Mouse (Mus musculus): ENCODE results near the gene Gm3045. TPM values are rescaled to one million over a fixed set of nuclear protein-coding genes. Genes with fewer than 3 reads are reported as not detected.

Gm3045 gene
- polyA plus RNA-seq, 1 experiment from 2014 or later: not detected

DNA sequence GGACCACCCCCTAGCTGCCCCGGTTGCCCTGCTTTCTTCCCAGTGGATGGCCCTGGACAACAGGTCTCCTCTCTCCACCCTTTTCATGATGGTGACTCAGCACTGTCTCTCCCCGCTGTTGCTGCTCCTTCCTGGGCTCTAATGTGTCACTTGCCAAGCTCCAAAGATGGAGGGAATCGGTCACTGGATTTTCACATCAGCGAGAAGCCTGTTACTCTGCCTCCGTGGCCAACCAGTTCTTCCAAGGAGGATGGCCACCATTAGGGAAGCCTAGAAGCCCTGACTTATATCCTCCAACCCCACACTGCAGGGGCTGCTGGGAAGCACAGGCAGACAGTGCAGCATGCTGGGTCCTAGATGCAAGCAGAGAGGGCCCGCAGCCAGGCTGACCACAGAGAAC lies 44.8 kb downstream of the Gm3045 start:
- no peak overlapping the region for H3K4me3 ChIP-seq (replicated peaks)
- H3K4me1 ChIP-seq (replicated peaks): no peaks in the 10 kb centered on the region
- no peak overlapping the region for H3K9ac ChIP-seq
- no peaks in the 10 kb centered on the region for H3K9me3 ChIP-seq (replicated peaks)
- no peak for ATAC-seq (ENCODE audit: insufficient read depth)
- 66% methylated on average over 6 of the region's 6 CpGs for WGBS (ENCODE audit: insufficient replicate concordance)
- no peak overlapping the region for H3K27ac ChIP-seq (replicated peaks)
- H3K36me3 ChIP-seq (replicated peaks): no peaks in the 10 kb centered on the region
- no peaks in the 10 kb centered on the region for H3K27me3 ChIP-seq
- H3K4me2 ChIP-seq: no peak overlapping the region

DNA sequence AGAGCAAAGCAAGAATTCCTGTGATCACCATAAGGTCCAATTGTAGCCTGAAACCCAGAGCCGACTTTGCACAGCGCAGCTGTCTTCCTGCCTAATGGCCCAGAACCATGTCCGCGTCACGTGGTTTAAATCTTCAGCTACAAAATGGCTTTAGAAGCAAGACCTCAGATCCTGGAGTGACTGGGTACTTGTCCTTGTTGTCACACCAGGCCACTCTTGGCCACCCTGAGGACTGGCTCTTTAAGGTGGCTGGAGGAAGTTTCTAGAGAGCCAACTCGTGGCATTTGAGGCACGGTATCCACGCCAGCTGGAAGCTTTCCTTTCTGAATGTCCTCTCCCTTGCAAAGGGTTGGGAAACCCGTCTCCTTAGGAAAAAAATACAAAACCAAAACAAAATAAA lies 45.6 kb downstream of the Gm3045 start:
- Histone ChIP-seq H3K4me2 (no peak overlapping the region), H3K27ac (replicated peaks) (no peak overlapping the region), H3K9me3 (replicated peaks) (no peaks in the 10 kb centered on the region), H3K4me3 (replicated peaks) (no peak overlapping the region), H3K27me3 (no peaks in the 10 kb centered on the region), H3K36me3 (replicated peaks) (no peaks in the 10 kb centered on the region), H3K4me1 (replicated peaks) (no peaks in the 10 kb centered on the region), H3K9ac (no peak overlapping the region)
- no peak for ATAC-seq (ENCODE audit: insufficient read depth)
- 71% methylated on average over 9 of the region's 9 CpGs for WGBS (ENCODE audit: insufficient replicate concordance)

DNA sequence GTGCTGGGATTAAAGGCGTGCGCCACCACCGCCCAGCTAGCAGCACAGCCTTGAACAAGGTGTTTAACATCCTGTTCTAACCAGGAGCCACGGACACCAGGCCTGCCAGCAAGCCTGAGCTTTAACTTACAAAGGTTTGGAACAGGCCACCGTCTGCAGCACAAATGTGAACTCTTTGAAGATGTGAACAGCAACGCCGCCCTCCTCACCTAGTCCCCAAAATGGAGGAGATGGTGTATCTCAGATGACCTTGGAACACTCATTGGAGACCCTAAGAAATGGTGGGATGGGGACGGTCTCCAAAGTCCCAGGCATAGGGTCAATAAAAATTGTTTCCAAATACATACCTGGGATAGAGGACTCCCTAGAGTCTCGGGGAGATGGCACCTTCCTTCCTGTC lies 46.3 kb downstream of the Gm3045 start:
- Histone ChIP-seq H3K4me2 (no peak overlapping the region), H3K9me3 (replicated peaks) (no peaks in the 10 kb centered on the region), H3K36me3 (replicated peaks) (no peaks in the 10 kb centered on the region), H3K4me3 (replicated peaks) (no peak overlapping the region), H3K9ac (no peak overlapping the region), H3K27me3 (no peaks in the 10 kb centered on the region), H3K4me1 (replicated peaks) (peaks cover 3% of the 10 kb centered on the region; the same call in 1 of the 2 replicates), H3K27ac (replicated peaks) (no peak overlapping the region)
- ATAC-seq (ENCODE audit: insufficient read depth): no peak
- WGBS (ENCODE audit: insufficient replicate concordance): 71% methylated on average over 9 of the region's 9 CpGs

DNA sequence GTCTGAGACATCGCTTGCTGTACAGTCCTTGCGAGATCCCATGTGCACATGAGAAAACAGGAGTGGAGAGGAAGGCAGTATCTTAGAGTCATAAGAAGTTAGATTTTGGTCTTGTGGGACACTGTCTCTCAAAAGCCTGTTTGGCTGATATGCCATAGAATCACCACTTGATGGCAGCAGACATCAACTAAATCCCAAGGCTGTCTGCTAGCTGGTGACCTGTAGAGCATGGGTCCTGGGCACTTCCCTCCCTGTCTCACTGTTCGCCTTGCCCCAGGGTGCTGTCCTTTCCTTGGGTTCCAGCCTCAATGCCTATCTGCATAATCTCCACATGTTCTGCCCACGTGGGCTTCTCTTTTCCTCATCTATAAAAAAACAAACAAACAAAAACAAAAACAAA lies 49.0 kb downstream of the Gm3045 start:
- no peak overlapping the region for H3K4me2 ChIP-seq
- no peak overlapping the region for H3K9ac ChIP-seq
- H3K36me3 ChIP-seq (replicated peaks): no peaks in the 10 kb centered on the region
- WGBS (ENCODE audit: insufficient replicate concordance): 34% methylated on average over 4 of the region's 4 CpGs
- no peak for ATAC-seq (ENCODE audit: insufficient read depth)
- H3K9me3 ChIP-seq (replicated peaks): no peaks in the 10 kb centered on the region
- no peaks in the 10 kb centered on the region for H3K27me3 ChIP-seq
- H3K4me1 ChIP-seq (replicated peaks): peaks cover 3% of the 10 kb centered on the region; the same call in 1 of the 2 replicates
- no peak overlapping the region for H3K27ac ChIP-seq (replicated peaks)
- H3K4me3 ChIP-seq (replicated peaks): no peak overlapping the region

DNA sequence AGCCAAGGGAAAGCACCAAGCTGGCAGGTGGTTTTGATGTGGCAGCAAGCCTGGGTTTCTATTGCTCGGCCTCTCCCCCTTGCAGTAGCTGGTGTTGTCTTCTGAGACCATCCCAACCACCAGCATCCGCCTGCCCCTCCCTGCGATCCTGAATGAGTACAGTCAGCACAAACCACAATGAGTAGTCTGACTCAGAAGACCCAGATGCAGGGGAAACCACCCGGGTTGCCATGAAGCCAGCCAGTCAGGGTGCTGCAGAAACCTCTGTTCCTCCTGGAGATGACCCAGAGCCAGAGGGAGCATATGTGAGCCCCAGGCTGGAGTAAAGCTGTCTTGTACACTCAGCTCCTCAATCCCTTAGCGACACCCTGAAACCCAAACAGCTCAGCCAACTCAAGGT lies 50.4 kb downstream of the Gm3045 start:
- Histone ChIP-seq H3K4me1 (replicated peaks) (peaks cover 3% of the 10 kb centered on the region; the same call in 1 of the 2 replicates), H3K9ac (no peak overlapping the region), H3K4me3 (replicated peaks) (no peak overlapping the region), H3K9me3 (replicated peaks) (no peaks in the 10 kb centered on the region), H3K36me3 (replicated peaks) (no peaks in the 10 kb centered on the region), H3K27me3 (no peaks in the 10 kb centered on the region), H3K27ac (replicated peaks) (no peak overlapping the region), H3K4me2 (no peak overlapping the region)
- no peak for ATAC-seq (ENCODE audit: insufficient read depth)
- 42% methylated on average over 5 of the region's 5 CpGs for WGBS (ENCODE audit: insufficient replicate concordance)

DNA sequence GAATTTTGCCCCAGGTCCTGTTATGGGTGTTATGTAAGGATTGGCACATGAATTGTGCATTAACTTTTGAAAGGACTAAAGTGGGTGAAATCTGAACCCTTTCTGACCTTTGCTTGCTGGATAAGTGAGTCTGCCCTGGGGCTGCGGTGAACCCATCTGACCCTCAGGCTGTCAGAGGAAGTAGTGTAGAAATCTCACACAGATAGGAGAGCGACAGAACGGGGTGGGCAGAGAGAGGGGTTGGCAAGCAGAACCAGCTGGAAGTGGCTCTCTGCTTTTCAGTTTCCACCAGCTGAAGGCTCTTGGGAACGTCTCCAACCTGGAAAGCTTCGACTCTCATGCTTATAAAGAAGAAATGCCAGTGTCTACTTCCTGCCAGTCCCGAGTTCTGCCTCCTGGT lies 50.9 kb downstream of the Gm3045 start:
- WGBS (ENCODE audit: insufficient replicate concordance): 27% methylated on average over 6 of the region's 6 CpGs
- H3K4me3 ChIP-seq (replicated peaks): no peak overlapping the region
- no peaks in the 10 kb centered on the region for H3K9me3 ChIP-seq (replicated peaks)

DNA sequence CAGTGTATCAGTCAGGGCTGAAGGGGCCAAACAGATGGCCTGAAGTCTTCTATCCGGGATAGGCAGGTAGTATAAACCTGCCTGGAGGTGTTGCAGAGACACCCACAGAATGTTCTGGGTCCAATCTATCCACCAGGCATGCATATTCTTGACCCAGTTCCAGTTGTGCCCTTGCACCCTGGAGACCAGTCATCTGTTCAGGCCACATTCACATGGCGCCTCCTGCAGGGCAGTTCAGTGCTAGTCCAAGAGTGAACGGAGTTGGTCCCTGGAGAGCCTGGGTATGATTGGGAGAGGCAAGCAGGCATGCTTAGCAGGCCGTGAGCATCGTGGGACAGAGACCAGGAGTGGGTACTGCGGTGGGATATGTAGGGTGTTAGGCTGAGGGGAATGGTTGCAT lies 51.6 kb downstream of the Gm3045 start:
- H3K4me2 ChIP-seq: no peak overlapping the region
- no peak overlapping the region for H3K4me3 ChIP-seq (replicated peaks)
- H3K4me1 ChIP-seq (replicated peaks): peaks cover 3% of the 10 kb centered on the region; the same call in 1 of the 2 replicates
- H3K36me3 ChIP-seq (replicated peaks): no peaks in the 10 kb centered on the region
- no peaks in the 10 kb centered on the region for H3K9me3 ChIP-seq (replicated peaks)
- H3K27me3 ChIP-seq: no peaks in the 10 kb centered on the region
- 55% methylated on average over 6 of the region's 6 CpGs for WGBS (ENCODE audit: insufficient replicate concordance)
- no peak overlapping the region for H3K9ac ChIP-seq
- no peak for ATAC-seq (ENCODE audit: insufficient read depth)
- no peak overlapping the region for H3K27ac ChIP-seq (replicated peaks)

More for the DNA sequence above, 50.9 kb downstream of the Gm3045 start:
- ATAC-seq (ENCODE audit: insufficient read depth): no peak
- no peak overlapping the region for H3K4me2 ChIP-seq
- H3K27me3 ChIP-seq: no peaks in the 10 kb centered on the region
- no peak overlapping the region for H3K9ac ChIP-seq
- no peak overlapping the region for H3K27ac ChIP-seq (replicated peaks)
- peaks cover 3% of the 10 kb centered on the region; the same call in 1 of the 2 replicates for H3K4me1 ChIP-seq (replicated peaks)
- H3K36me3 ChIP-seq (replicated peaks): no peaks in the 10 kb centered on the region

DNA sequence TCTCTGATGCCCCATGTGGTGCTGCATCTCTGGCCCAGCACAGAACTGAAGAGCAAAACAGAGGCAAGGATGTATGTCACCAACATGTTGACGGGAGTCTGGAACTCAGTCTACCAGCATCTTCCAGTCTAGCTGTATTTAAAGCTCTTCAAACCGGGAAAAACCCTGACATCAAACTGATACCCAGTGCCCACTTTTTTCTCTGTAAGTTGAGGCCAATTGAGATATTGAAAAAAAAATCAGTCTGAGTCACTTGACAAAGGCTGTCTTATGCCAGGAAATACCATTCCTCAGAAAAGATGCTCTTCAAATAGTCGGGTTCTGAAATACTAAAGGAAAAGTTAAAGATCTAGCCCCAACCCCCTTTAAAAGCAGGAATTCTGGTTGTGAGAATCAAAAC lies 55.8 kb downstream of the Gm3045 start, which contains the start of gene Il9:
Gene Il9, minus strand, starts transcription at position 101 of the 400 bp plus-strand sequence.
- 49% methylated on average over 3 of the region's 3 CpGs for WGBS (ENCODE audit: insufficient replicate concordance)
- H3K4me1 ChIP-seq (replicated peaks): peaks cover 3% of the 10 kb centered on the region; the same call in 1 of the 2 replicates
- no peak within 1 kb of the TSS for H3K4me3 ChIP-seq (replicated peaks)
- H3K4me2 ChIP-seq: no peak within 1 kb of the TSS
- H3K9me3 ChIP-seq (replicated peaks): no peaks in the 10 kb centered on the region
- H3K9ac ChIP-seq: no peak within 1 kb of the TSS
- no peaks in the 10 kb centered on the region for H3K36me3 ChIP-seq (replicated peaks)
- ATAC-seq (ENCODE audit: insufficient read depth): no peak
- H3K27me3 ChIP-seq: no peaks in the 10 kb centered on the region
- H3K27ac ChIP-seq (replicated peaks): no peak within 1 kb of the TSS

Other genes starting within 250 kb of the Gm3045 start
- gene Tifab, start 247.7 kb upstream of the Gm3045 start, polyA plus RNA-seq (2015; fragmentation: Nextera tagmentation; extraction: Ambion mirVana): 8.3 and 8.9 TPM in 2 replicates
- gene Neurog1, start 174.4 kb upstream of the Gm3045 start, polyA plus RNA-seq (2015; fragmentation: Nextera tagmentation; extraction: Ambion mirVana): not detected in 2 replicates
- 0.08 and 0.16 TPM in 2 replicates for gene Cxcl14, start 130.0 kb upstream of the Gm3045 start, polyA plus RNA-seq (2015; fragmentation: Nextera tagmentation; extraction: Ambion mirVana)
- gene Slc25a48, start 11.8 kb downstream of the Gm3045 start, polyA plus RNA-seq (2015; fragmentation: Nextera tagmentation; extraction: Ambion mirVana): 0.93 and 1.3 TPM in 2 replicates
- not detected in 2 replicates for gene Il9, start 55.7 kb downstream of the Gm3045 start, polyA plus RNA-seq (2015; fragmentation: Nextera tagmentation; extraction: Ambion mirVana)
- gene Fbxl21, start 95.9 kb downstream of the Gm3045 start, polyA plus RNA-seq (2015; fragmentation: Nextera tagmentation; extraction: Ambion mirVana): 0.47 and 0.86 TPM in 2 replicates
- gene Lect2, start 121.9 kb downstream of the Gm3045 start, polyA plus RNA-seq (2015; fragmentation: Nextera tagmentation; extraction: Ambion mirVana): 50.1 and 52.1 TPM in 2 replicates
- 9.7 and 11.1 TPM in 2 replicates for gene Tgfbi, start 182.9 kb downstream of the Gm3045 start, polyA plus RNA-seq (2015; fragmentation: Nextera tagmentation; extraction: Ambion mirVana)

Data from liver, embryonic 15.5 days (tissue).